Mouse (Mus musculus) megakaryocyte-erythroid progenitor cell, adult 5-6 weeks (primary cell): ENCODE measurements around the gene Dnm3. TPM values are rescaled to one million over a fixed set of nuclear protein-coding genes. Genes with fewer than 3 reads are reported as not detected.

Experiments
- ATAC-seq: replicated peaks from 2 replicates; pipeline ENCODE4 v1.8.0; 2016; ENCODE audit warnings: mild to moderate bottlenecking, inconsistent platforms; ENCODE audit not compliant: severe bottlenecking, poor library complexity, low FRiP score, low TSS enrichment
- total RNA-seq, 2 experiments: library from RNA; stranded (forward) in 1 of 2; stranded (reverse) in 1 of 2; fragments of 200-1000, 215-1000 nt in 1 of 2; fragments of >200 nt in 1 of 2; fragmentation: Nextera tagmentation in 1 of 2; gene quantifications; 2 replicates each; pipeline ENCODE4 v1.2.3; 2014 to 2017

Dnm3 gene
- total RNA-seq, 2 experiments from 2014 or later = 0.37 TPM; not detected in 1

DNA sequence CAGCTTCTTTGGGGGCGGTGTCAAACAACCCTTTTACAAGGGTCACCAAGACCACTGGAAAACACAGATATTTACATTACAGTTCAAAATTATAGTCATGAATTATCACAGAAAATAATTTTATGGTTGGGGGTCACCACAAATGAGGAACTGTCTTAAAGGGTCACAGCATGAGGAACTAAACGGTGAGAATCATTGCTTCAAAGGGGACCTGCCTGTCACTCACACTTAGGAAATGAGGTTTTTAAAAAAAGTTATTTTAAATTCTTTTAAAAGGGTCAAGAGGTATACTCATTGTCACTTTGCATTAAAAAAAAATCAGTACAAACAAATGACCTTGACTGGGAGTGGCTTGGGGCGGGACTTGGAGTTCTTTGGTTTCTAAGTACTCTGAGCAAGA is 330.3 kb downstream of the Dnm3 start:
- ATAC-seq = no peak

DNA sequence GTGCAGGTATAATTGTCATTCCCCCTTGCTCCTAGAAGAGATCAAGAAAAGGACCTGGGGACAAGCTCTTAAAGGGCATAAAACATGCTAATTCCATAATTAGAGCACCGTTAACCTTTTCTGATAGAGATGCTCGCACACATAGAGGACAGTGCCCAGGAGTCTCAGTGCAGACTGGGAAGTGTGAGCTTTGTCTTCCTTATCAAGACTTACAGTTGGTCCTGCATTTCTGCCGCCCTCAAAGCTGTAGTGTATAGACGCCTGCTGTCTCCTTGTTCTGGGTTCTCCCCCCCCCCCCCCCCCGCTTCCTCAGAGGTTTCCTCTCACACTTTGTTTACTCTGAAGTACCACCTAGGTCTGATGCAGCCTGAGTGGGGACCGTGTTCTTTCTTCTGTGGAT is 332.1 kb downstream of the Dnm3 start:
- 0 out of 2 replicates have a peak, but pooled peaks have one; percentile 54 for ATAC-seq

DNA sequence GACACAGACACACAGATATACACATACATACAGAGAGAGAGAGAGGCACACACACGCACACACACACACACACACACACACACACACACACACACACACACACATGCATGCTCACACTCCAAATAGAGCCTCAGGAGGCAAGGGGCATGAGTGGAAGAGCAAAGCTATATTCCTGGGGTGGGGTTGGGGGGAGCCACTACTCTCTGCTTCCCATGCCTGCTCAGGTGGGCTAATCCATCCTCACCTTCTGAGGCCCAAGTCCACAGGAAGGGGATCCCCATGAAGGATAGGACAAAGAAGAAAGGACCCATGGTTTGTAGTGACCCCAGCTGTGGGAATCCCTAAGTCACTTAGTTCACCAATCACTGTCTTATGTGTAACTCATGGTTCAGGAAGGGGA is 332.8 kb downstream of the Dnm3 start:
- ATAC-seq = no peak

DNA sequence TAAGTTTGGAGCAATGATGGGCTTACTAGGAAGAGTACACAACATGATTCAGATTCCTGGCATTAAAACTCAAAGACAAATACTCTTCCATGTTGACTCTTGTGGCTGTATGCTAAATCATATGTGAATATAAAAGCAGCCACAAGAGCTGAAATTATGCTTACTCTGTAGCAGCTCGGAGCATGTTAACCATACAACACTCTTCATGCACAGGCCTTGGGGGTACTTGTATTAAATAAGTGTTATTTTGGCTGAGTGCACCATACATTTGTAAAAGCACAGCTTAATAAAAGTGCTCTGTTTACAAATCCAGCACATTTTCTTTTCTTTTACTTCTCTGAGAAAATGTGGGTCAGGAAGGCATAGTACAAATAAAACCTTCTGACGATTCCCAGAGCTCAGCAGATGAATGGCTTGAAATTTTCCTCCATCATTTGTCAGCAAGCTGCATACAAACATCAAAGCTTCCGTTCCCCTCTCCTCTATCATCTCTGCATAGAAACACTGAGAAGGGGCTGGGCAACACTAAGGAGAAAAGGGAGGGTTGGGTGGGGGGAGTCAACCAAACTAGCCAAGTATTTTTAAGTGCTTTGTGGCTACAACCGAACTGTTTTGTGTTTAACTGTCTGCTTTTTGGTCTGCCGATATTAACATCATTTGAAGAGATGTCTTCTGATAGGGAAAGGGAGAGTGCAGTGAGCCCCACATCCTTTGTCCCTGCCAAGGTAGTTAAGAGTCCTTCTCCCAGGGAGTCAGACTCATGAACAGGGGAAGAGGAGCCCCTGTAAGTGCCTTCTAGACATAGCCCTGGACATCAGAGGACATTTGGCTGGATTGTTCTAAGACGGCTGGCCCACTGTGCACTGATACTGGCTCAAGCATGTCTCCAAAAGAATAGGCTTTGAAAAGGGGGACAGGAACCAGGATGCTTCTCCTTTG is 333.6 kb downstream of the Dnm3 start:
- no peak for ATAC-seq

DNA sequence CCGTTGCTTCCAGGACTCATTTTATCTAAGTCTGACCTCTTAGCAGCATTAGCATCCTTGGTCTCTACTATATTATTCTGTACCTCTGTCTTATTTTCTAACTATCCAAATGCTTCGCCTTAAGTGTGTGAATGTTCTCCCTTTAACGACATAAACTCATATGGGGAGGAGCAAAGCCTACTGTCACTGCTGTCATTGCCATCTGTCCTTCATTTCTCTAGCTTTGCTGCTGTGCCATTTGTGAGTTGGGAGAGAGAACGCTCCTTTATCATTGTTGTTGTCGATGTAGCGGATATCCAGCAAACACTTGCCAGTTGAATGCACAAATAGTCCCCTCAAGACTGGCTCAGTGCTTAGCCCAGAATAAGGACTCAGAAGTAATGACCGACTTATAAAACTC is 335.5 kb downstream of the Dnm3 start:
- ATAC-seq = no peak

DNA sequence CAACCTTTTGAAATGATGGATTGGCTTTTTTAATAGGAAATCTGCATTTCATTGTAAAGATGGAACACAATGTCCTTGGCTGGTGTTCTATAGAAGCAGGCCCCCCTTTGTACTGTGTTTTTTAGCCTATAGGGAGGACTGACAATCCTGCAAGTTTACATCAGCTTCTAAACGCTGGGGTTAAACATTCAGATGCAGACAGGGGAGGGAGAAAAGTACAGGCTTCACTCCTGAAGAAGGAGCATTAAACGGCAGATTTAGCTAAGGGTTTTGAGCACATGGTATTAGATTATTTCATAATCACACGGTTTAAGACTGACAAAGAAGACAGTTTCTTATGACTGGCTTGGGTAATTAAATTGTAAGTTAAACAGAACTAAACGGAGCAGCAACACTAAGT is 341.5 kb downstream of the Dnm3 start:
- ATAC-seq = no peak

DNA sequence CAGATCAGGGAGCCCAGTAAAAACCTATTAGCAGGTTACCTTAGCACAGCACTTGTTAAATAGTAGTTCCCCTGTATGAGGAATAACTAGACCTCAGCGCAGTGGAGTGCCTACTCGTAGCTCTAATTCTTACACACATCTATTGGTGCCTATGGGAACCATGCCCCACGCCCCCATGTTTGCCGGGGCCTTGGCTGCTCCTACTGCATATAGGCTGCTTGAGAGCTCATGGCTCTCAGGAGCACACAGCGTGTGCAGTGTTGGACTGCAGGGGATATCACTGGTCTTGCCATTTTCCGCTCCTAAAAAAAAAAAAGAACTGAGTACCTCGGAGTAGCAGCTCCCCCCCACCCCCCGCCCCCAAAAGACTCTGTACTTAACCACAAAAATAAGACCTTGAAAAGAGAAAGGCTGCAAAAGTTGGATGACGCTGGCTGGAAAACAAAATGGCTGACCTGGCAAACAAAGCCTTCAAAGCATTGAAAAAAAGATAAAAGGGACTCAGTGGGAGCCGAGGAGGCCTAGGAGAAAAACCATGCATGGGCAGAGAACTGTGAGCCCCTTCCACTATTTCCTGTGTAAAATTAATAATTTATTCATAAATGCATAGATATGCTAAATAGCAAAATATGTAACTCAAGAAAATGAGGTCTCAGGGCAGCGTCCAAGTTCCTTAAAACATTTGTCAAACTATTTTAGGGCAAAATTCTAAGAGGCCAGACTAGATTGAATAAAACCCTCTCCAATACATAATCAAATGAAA is 342.2 kb downstream of the Dnm3 start:
- ATAC-seq = no peak

DNA sequence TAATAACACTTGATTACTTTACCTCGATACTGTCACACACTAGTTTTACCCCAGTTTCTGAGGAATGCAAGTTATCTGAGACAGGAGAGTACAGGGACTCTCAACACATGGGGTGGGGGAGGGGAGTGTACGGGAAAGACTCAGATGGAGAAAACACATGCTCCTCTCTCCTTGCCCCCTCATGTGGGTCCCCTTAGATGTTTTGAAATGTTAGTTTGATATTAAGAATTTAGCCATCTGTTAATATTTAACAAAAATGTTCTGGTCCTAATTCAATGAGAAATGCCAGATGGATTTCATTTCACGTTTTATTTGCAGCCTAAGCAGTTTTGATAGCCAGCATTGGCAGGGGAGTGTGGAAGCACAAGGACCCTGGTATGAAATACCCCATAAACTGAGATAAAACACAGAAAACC is 343.2 kb downstream of the Dnm3 start:
- ATAC-seq = no peak

DNA sequence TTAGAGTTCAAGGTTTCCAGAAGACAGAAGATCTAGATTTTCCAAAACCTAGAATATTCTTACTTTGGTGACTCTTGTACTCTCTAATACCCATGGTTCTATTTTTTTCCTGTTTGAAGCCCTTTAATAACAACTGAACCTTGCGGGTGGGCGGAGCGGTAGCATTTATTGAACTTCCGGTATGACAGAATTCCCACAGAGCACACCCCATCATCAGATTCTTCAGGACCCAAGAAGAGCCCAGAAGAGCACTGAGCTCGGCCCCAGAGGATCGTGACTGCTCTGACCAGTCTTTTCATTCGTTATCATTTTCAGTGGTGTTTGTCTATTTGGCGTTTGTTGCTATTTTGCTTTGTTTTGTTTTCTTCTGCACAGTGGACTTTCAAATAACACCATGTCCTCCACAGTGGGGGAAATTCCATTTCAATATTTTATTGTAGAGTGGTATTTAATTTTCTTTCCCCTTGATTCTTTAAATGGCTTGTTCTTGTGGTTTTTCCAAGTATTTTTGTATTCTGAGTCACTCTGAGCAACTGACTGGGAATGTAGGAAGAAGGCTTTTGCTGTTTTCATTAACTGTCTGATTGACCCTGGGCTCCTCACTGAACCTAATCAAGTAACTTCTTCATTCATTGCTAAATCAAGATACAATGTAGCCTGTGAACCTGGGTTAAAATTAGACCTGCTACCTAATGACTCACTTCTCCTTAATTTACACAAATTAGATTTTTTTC is 344.8 kb downstream of the Dnm3 start:
- no peak for ATAC-seq

DNA sequence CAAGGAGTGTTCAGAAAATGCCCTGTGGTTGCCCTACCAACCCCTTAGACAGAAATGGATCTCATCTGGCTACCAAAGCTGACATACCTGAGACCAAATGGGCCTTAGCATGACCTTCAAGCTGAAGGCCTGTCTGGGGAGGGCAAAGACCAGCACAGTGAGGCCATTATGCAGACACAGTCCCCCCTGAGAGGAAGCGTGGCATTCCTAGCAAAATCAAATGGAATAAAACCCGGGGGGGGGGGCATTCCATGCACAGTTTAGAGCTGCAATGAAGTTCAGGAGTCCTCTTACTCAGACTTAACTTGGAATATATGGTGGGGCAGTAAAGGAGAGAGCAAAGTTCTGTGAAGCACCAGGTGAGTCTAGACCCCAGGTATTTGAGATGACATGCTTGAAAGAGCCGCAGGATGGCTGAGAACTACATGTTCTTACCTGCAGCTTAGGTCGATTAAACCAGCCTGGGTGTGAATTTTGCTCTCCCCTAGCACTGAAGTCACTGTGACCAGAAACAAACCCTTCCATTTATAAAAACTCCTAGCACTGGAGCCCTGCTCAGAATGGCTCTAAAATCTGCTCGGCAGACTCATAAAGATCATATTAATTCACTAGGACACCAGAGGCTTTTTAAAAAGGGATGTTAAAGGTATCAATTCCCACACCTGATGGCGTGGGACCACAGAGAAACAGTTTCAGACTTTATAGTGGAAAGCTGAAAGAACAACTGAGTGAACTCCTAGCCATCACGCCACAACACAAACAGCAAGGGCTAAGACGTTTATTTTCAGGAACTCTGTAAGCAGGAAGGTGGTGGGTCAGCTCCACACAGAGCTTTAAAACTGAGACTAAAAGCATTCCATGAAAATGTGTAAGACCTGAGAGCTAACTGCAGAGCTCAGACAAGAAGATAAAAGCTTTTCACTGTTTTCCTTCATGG is 350.7 kb downstream of the Dnm3 start:
- ATAC-seq = no peak

DNA sequence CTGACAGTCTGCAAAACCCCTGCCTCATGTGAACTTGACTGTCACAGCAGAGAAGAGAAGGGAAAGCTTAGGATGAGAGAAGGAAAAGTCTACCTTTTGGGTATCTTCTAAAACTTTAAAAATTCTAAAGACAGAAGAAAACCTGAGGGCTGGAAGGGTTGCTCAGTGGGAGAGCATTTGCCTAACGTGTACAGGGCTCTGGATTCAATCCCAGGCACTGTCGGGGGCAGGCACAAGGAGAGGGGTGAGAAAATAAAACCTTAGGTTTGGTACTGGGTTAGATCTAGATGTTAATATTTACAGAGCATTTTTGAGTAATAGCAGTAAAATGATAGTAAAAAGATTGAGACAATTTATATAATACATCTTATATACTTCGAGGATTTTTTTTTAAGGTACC is 353.4 kb downstream of the Dnm3 start:
- ATAC-seq = no peak

DNA sequence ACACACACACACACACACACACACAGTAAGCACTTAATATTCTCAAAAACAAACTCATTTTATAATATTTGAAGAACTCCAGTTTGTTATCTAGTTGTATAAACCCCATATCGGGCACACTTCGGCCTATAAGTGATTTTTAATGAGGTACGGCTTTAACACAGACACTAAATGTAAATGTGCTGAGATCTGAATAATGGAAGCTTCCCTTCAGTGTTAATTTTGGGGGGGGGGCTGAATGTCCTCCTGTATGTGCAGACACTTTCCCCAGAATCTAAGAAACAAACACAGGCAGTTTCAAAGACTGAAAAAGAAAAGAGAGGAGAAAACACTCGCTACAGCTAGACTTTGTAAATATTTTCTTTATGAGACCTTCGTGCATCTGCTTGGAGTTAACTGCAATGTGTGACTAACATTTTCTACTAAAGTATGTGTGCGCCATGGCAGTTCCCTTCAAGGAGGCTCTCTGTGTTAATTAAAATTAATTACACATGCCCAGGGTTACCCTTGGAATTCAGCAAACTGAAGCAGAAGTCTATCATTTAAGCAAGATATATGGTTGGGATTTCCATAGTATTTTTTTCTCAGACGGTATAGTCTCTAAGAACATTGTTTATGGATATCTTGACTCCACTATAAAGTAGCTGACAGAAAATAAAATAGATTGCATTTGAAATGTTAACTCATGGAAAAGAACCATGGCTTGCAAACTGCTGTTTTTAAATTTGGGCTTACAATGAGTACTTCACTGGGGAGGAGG is 356.2 kb downstream of the Dnm3 start:
- no peak for ATAC-seq

DNA sequence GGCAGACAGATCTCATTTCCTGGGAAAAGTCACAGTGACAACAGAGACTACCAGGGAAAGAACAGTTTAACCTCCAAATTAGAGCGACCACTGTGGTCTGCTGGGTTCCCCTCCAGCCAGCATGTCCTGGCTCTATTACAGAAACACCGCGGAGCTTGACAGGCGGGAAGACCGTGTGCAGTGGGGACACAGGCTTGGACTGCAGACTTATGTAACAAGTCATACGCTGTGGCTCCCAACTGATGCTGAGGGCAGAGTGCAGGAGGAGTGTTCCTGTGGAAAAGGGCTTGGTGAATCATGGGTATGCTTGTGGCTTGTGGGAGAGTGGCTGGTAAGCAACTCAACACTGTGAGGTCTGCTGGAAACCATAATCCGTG is 368.4 kb downstream of the Dnm3 start:
- no peak for ATAC-seq

DNA sequence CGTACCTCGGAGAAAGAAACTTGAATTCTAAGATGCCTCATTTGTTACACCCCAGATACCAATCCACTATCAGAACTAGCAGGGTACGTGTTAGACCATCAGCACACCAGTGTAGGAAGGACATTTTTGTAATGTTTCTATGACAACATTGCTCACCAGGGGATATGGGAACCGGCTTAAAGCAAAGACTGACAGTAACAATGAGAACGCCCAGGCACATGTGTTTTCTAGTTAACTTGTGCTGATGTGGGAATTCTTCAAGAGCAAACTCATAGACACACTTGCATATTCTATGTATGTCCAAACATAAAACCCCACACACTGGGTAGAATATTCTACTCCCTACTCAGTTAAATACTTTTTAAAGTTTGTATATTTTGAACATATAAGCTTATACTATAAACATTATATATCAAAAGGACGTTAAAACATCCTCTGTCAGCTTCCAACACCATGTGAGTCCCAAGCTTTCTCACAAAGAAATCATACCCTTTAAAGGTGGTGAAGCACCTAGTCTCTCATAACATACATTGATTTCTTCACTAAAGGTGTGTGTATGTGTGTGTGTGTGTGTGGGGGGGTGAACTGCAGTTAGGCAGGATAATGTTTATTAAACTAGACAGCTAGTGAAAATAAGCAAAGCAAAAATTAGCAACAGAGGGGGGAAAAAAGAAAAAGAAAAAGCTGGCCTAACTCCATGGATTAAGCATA is 369.0 kb downstream of the Dnm3 start:
- no peak for ATAC-seq

DNA sequence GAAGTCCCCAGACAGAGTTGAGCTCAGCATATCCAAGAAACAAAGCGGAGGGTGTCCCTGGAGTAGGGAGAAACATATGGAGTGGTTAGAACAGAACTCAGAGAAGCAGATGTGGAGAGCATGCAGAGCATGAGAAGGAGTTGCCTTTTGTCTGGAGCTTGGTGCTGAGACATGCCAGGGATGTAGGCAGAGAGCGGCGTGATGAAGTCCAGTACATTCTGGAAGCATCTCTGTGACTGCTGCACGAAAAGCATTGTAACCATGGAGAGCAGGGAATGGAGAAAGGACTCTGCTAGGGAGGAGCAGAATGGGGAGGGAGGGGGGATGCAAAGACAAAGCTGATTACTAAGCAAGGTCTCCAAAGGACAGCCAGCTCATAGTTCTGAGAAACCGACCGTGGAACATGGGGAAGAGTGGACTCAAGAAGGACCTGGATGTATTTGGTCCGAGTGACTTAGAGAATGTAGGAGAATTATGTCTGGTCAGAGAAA is 369.6 kb downstream of the Dnm3 start:
- ATAC-seq = no peak

DNA sequence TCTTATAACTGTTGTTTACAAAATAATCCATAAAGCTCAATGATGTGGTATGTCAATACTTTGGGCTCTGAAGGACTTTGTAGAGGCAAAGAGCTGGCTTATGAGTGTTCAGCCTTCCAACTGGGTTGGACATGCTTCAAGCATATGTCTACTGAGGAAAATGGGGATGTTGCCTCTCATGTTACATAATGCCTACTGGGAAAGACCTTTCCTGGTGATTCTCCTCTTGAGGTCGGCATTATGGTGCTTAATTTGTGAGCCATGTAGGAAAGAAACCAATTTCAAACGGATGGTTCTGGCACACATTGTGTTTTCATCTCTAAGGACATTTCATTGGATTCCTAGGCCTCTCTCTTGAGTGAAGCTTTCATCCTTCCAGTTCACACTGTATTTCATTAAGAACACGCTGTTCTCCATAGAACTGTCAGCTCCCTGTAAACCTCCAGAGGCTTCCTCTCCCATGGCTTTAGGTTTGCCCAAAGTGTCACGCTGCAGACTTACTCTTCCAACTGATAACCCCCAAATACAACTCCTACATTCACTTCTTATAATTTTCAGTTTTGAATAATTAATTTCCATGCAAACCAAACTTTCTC is 370.7 kb downstream of the Dnm3 start:
- ATAC-seq = no peak
